Mouse (Mus musculus) naive thymus-derived CD4-positive, alpha-beta T cell, adult 2 months (primary cell): Measurements from ENCODE around the gene 2310079G19Rik.

ENCODE experiments used
- DNase-seq: peaks from one replicate; pipeline ENCODE4 v3.0.0-alpha.2; 2011; ENCODE audit warnings: low read depth

Gene 2310079G19Rik

GRCm38 (mm10) chr16:88627566-88627965 lies at the start of gene 2310079G19Rik:
2310079G19Rik (minus strand) TSS chr16:88627666.
- no peak for DNase-seq

- DNase-seq = no peak
Measured at GRCm38 (mm10) chr16:88671571-88671970, 44.1 kb upstream of the 2310079G19Rik start, which contains the start of gene Krtap27-1. Krtap27-1 (minus strand) TSS chr16:88671671.

DNA sequence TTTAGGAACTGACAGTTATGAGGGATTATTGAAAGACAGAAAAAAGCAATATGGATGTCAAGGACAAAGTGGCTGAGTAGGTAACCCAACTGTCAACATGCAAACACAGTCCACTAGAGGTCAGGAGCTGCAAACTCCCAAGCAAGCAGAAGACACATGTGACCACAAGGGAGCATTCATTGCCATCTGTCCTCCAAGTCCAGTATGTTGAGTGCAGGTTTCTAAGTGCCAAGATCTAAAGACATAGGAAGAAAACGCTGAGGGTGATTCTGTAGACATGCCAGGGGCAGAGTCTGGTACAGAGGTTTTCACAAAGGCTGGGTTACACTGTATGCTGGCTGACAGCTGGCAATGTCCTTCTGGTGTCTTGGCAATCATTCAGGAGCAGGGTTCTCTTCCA lies 30.0 kb upstream of the 2310079G19Rik start:
- no peak for DNase-seq

- no peak for DNase-seq
Measured at GRCm38 (mm10) chr16:88651952-88652351, 24.5 kb upstream of the 2310079G19Rik start.

DNA sequence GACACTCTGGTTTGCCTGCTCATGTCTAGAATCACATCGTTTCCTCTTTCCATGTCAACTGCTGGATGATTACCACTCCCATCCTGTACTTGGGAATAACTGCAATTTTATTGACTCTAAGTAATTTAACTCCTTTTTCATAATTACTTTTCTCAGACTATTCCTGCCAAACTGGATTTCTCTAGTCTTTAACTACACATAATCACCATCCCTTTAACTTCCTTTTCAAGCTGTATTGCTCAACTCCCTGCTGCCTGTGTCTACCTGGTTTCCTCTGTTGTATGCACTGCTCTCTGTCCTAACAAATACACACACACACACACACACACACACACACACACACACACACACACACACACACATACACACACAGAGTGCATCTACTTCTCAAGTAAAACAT lies 23.6 kb upstream of the 2310079G19Rik start:
- DNase-seq = no peak

GRCm38 (mm10) chr16:88647358-88647846 lies 19.9 kb upstream of the 2310079G19Rik start, which contains the start of gene Krtap26-1:
Krtap26-1 (minus strand) TSS chr16:88647796.
- DNase-seq = no peak

- no peak for DNase-seq
Measured at GRCm38 (mm10) chr16:88646366-88647111, 19.1 kb upstream of the 2310079G19Rik start.

DNA sequence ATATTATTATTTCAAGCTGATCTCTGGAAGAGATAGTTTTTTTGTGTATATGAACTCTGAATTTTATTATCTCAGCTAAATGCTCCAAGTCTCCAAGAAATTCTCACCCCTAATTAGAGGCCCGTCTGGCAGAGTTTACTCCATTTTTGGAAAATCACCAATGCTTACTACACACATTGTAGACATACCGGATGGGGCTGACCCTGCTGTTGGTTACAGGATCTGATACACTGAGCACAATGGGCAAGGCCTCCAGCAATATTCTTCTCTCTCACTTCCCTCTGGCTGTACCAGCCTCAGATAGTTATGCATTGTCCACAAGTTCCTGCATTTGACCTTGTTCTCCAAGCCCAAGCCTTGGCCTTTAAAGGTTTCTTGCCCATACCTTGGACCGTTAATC lies 12.6 kb upstream of the 2310079G19Rik start:
- DNase-seq = no peak

DNA sequence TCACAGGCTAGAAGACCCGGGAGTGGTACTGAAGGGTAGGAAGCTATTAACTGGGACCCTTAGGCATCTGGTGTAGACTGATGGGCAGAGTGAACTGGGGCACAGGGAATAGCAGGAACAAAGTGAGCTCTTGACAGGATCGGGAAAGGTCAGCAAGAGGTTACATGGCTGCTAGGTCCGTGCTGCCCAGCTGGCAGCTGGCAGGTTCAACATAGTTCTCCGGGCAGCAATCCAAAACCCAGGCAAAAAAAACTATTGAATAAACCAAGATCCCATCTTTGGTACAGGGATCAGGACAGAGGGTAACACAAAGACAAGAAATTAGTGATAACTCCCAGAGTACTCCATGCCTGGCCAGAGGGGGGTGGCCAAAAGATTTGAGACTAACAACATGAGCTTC lies 7.7 kb upstream of the 2310079G19Rik start:
- no peak for DNase-seq

DNA sequence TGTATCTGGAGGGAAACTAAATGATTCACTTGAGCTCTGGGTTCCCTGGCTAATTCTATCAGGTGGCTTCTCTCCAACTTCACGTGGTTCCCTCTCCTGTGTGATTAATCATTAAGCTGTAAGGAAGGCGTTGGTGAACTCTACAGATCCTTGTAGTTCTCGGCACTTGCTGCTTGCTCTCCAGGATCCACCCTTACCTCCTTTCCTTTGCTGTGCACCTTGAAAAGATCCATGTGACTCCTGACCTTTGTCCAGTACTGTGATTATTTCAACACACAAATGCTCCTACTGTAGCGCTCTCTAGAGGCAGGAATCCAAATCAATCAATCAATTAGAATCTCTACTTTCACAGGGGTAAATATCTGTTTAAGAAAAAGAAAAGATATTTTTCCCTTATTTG lies 4.0 kb upstream of the 2310079G19Rik start:
- DNase-seq = no peak

DNA sequence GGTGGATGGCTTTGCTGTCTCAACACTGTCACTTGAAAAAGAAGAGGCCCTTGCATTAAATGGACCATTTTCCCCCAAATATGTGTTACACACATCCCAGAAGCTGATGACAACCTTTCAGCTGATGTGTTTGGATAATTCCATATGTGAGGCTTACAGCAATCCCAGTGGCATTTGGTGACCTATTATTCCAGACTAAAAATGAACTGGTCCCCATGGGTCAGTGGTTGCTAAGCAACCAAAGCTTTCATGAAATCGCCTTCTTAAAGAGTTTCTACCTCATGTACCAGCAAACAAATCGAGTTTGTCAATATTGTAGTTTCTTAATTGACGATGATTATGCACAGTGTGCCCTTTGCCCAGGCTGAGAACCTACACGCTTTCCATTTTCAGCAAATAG lies 14.8 kb downstream of the 2310079G19Rik start:
- DNase-seq = no peak

GRCm38 (mm10) chr16:88611922-88612321 lies 15.5 kb downstream of the 2310079G19Rik start, which contains the start of gene Krtap24-1:
Krtap24-1 (minus strand) TSS chr16:88612279.
- DNase-seq = no peak

DNA sequence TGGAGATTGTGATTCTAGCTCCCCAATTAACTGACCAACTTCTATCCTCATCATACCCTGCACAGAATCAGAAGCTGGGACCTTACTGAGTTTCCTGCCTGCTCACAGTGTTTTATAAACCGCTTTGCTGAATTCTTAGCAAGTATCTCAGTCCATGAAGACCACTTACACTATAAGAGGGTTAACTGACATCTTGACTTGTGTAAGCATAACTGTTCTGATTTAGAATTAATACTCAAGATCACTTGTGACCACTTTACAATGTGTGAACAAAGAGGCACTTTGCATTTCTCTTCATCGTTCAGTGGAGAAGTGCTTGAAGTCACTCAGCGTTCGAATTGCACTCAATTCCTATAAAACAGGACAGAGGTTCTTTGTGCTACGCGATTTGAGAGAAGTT lies 22.9 kb downstream of the 2310079G19Rik start:
- no peak for DNase-seq

DNA sequence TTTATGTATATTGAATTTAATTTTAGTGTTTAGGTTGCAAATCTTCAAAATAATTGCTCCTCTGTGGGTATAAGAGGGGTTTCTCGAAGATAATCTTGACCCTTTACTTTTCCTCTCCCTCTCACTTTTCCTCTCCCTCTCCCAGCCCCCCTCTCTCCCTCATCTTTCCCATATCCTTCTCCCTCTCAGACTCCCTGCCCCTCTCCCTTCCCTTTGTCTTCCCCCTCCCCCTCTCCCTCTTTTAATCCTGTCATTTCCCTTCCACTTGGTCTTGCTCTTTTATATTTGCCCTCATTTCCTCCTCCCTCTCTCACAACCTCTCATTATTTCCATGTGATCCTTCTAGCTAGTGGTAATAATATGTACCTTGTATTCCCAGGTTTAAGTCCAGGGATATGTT lies 25.0 kb downstream of the 2310079G19Rik start:
- DNase-seq = no peak

DNA sequence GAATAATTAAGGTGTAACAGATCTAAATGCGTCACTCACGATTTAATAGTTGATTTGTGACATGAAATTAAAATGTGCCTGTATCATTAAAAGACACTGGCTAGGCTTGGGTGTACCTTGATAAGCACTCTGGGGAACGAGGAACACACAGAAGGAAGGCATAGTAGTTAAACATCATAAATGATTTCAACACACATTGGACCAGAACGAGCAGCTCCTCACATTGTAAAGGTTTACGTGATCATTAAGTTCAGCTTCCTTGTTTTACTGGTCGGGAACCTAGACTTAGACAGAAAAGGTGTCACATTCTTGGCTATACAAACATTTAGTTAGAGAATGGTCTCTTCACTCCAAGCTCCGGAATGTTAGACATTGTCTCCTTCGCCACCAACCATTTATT lies 27.2 kb downstream of the 2310079G19Rik start:
- no peak for DNase-seq

- no peak for DNase-seq
Measured at GRCm38 (mm10) chr16:88599504-88600237, 27.8 kb downstream of the 2310079G19Rik start.

DNA sequence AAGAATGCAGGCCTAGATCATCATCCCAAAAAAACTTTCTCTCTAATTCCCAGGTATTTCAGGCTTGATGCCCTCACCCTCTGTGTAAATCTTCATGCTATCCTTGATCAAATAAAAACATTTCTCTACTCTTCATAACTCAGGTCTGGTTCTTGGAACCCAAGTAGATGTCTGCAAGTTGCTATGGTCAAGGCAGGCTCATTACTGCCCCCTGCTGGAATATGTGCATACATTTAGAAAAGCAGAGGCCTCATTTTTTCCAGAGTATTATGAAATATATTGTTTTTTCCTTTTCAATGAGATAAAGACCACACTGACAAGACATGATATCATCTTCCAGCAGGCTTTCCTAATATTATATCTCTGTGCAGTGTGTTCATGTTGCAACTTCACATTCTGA lies 34.7 kb downstream of the 2310079G19Rik start:
- DNase-seq = no peak

DNA sequence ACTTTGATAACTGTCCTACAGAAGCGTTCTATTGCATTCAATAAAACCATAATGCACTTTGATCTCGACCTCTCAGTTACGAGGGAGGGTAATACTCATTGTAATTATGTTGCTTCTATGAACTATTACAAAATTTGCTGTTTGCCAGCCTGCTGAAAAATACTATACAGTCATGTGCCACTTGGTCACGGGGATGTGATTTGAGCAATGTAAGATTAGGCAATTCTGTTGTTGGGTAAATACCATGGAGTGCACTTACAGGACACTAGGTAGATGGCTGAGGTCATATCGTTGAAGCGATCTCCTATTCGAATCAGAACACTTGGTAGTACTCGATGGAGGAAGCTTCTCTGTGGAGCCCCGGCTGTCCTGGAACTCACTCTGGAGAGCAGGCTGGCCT lies 44.1 kb downstream of the 2310079G19Rik start:
- no peak for DNase-seq
